Mouse (Mus musculus) left cerebral cortex, postnatal 14 days (tissue): ENCODE results near the gene Olfr503. TPM values are rescaled to one million over a fixed set of nuclear protein-coding genes. Genes with fewer than 3 reads are reported as not detected.
"Not testable (repeated sequence)": the region's sequence is repeated elsewhere in the genome, so short reads cannot be mapped to it uniquely, and the experiment has no call there.

ENCODE experiments used
- DNase-seq, 2 experiments: peaks; one replicate each; pipeline ENCODE4 v3.0.0; 2021 to 2022; ENCODE audit warnings: low spot score in 2 of 2, mixed read lengths in 1 of 2
- intact Hi-C: fragments of 180-260 bp; cut with DNase I; formaldehyde crosslinking; loops from one replicate; pipeline ENCODE4 v1.15.1; 2025
- long read RNA-seq, 2 experiments: library from polyadenylated mRNA; stranded (forward); transcript quantifications; one replicate each; pipeline ENCODE4 v2.0.0; 2021
- total RNA-seq, 2 experiments: library from RNA; stranded (reverse); gene quantifications; 2 replicates each; pipeline ENCODE4 v1.2.3; 2021

Olfr503 gene
- not detected for total RNA-seq
- long read RNA-seq, experiment 1 = 0 reads
- long read RNA-seq, experiment 2 = 0 reads

- intact Hi-C loops, DNase-seq: not testable (repeated sequence)
Measured at GRCm38 (mm10) chr7:108544227-108544626, at the start of gene Olfr503. Olfr503 (plus strand) TSS chr7:108544527.

DNA sequence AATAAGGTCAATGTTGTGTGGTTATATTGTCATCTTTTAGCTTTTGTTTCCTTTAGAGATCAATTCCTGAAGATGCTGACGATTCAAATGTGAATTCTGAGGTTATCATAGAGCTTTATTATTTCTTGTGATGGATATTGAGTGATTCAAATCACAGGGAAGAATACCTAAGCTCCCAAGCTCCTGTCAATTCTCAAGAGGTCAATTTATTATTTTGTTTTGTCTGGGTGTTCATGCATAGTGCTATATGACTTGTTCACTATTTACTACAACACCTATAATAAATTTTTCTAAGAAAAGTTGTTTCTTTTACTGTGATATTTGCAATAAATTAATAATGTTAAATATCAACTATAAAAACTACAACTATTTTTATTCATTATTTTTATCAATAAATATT is 19.4 kb upstream of the Olfr503 start, which contains the start of gene Olfr502:
TSS of gene Olfr502 (minus strand) at position 101 of the 400 bp plus-strand sequence.
- intact Hi-C loops = no loop called here
- DNase-seq = no peak

- no peak for DNase-seq
- intact Hi-C loops = no loop called here
Measured at GRCm38 (mm10) chr7:108542416-108542815, 1.9 kb upstream of the Olfr503 start.

- intact Hi-C loops = no loop called here
- no peak for DNase-seq
Measured at GRCm38 (mm10) chr7:108565693-108566092, 21.4 kb downstream of the Olfr503 start, which contains the start of gene Olfr504. Olfr504 (minus strand) TSS chr7:108565793.

- DNase-seq = no peak
- intact Hi-C loops = no loop called here
Measured at GRCm38 (mm10) chr7:108589797-108590196, 45.5 kb downstream of the Olfr503 start.

Other genes starting within 250 kb of the Olfr503 start
- not detected for gene Olfr491, start 231.1 kb upstream of the Olfr503 start, total RNA-seq
- not detected for gene Olfr492, start 220.9 kb upstream of the Olfr503 start, total RNA-seq
- gene Olfr493, start 197.5 kb upstream of the Olfr503 start, total RNA-seq = not detected
- gene Olfr494, start 179.2 kb upstream of the Olfr503 start, total RNA-seq = not detected
- gene Olfr495, start 151.4 kb upstream of the Olfr503 start, total RNA-seq = not detected
- not detected for gene Olfr497, start 124.1 kb upstream of the Olfr503 start, total RNA-seq
- gene Olfr498, start 79.2 kb upstream of the Olfr503 start, total RNA-seq = not detected
- not detected for gene Olfr502, start 19.5 kb upstream of the Olfr503 start, total RNA-seq
- gene Olfr504, start 21.3 kb downstream of the Olfr503 start, total RNA-seq = not detected
- not detected for gene Olfr506, start 66.3 kb downstream of the Olfr503 start, total RNA-seq
- not detected for gene Olfr507, start 77.3 kb downstream of the Olfr503 start, total RNA-seq
- gene Olfr508, start 85.5 kb downstream of the Olfr503 start, total RNA-seq = not detected
- gene Olfr509, start 107.4 kb downstream of the Olfr503 start, total RNA-seq = not detected
- not detected for gene Olfr510, start 121.9 kb downstream of the Olfr503 start, total RNA-seq
- not detected for gene Olfr512, start 168.8 kb downstream of the Olfr503 start, total RNA-seq
- gene Olfr513, start 206.4 kb downstream of the Olfr503 start, total RNA-seq = not detected